Mouse (Mus musculus): ENCODE measurements around the gene Srrt.

DNA sequence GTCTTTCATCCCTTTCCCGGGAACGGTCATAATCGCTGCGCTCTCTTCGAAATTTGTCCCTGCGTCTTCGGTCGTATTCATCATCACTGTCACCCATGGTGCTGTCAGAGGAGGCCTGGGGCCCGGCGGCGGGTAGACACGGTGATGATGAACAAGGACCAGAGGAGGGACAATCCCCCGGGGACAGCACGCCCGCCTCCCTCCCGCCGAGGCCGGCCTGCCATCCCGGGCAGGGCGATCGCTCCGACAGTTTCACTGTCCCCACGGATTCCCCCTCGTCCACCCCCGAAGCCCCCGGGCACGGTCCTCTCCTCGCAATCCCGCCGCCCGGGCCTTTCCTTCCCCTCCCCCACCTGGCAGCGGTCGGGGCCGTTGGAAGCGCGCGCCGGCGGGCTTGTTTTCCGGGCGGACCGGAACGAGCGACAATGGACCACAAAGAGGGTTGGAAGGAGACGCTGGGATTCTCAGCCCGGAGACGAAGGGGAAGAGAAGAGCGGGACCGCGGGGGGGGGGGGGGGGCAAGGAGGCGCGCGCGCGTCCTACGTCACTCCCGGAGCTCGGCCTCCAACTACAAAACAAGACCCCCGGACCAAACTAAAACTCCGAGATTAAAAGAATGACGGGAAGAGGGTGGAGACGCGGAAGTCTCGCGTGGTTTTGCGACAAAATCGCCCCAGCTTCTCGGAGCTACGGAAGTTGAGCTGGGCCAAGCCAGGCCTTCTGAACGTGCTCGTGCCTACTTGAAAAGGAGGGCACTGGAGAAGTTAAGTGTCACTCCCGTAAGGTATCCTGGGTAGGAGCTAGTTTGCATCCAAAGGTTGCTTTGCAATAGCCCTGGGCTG lies at the start of gene Srrt:
- TF ChIP-seq CTCF (conservative IDR thresholded peaks at IDR 0.05; ENCODE audit: low read length): no peak
- TF ChIP-seq POU5F1 (IDR thresholded peaks at IDR 0.05; ENCODE audit: borderline replicate concordance, low read length): no peak
- no peak for TF ChIP-seq NANOG (IDR thresholded peaks at IDR 0.05; ENCODE audit: borderline replicate concordance, low read length)

All from E14TG2a.4 (cell line).